25 mouse cellular contexts compared by ENCODE assay signal in genomic region chr1:93522325-93522724, GRCm38 (mm10). TPM values are rescaled to one million over a fixed set of nuclear protein-coding genes. Genes with fewer than 3 reads are reported as not detected.
A peak's percentile ranks its signal among the peaks of the same experiment; 100 is the strongest.
DNase-seq lines count a peak whose midpoint lies in the region; ATAC-seq and TF ChIP-seq lines count a peak whose summit lies in the region.
"Had no signal": no experiment of that assay in that cellular context is flagged by ENCODE, and none has a peak within 500 bp of the region (broad histone marks: within the 10 kb centered on the region; RNA-seq: fewer than 3 reads in every experiment).

No protein-coding gene starts in this region.

- no peak for TF ChIP-seq CTCF in intestine, postnatal 0 days (IDR thresholded peaks at IDR 0.05; ENCODE audit: low read depth)
- TF ChIP-seq CTCF in lung, embryonic 14.5 days (IDR thresholded peaks at IDR 0.05; ENCODE audit: low read depth): no peak
- TF ChIP-seq CTCF in lung, adult 2 months (IDR thresholded peaks at IDR 0.05; ENCODE audit: insufficient read depth, low read length): no peak
- no peak for TF ChIP-seq CTCF in lung, postnatal 0 days (IDR thresholded peaks at IDR 0.05)
- TF ChIP-seq CTCF in layer of hippocampus, adult 2 months (conservative IDR thresholded peaks at IDR 0.05): no peak

- ATAC-seq in intestine, postnatal 0 days: no peak
- ATAC-seq in intestine, embryonic 15.5 days: no peak
- peak; percentile 63; the same call in 1 of the 2 replicates for ATAC-seq in lung, embryonic 14.5 days (ENCODE audit: insufficient read depth)
- ATAC-seq in lung, postnatal 0 days: peak; percentile 40
- ATAC-seq: activated CD4-positive, CD25-positive, alpha-beta regulatory T cell, adult 4 months; CD4-positive, CD25-positive, alpha-beta regulatory T cell, adult 4 months; forebrain, embryonic 14.5 days; forebrain, postnatal 0 days had no signal

- no peak for TF ChIP-seq POLR2A in lung, adult 2 months (IDR thresholded peaks at IDR 0.05; ENCODE audit: borderline replicate concordance, extremely low read depth, low read depth, low read length)

- H3K9ac ChIP-seq in intestine, postnatal 0 days (ENCODE audit: low read depth, low read length): 0 out of 2 replicates have a peak overlapping the region, but pooled peaks have one; percentile 11
- no peak overlapping the region for H3K9ac ChIP-seq in intestine, embryonic 15.5 days
- H3K9ac ChIP-seq in lung, embryonic 14.5 days: no peak overlapping the region
- H3K9ac ChIP-seq in lung, postnatal 0 days (replicated peaks; ENCODE audit: low read depth): no peak overlapping the region
- H3K9ac ChIP-seq: embryonic facial prominence, embryonic 15.5 days; forebrain, postnatal 0 days; heart, embryonic 12.5 days; heart, embryonic 15.5 days; hindbrain, embryonic 12.5 days; hindbrain, embryonic 15.5 days had no signal

- H3K4me1 ChIP-seq in intestine, postnatal 0 days (replicated peaks; ENCODE audit: control insufficient read depth, insufficient read depth, low read length): 0 out of 2 replicates have a peak, but pooled peaks cover 4% of the 10 kb centered on the region
- H3K4me1 ChIP-seq in intestine, embryonic 15.5 days (replicated peaks): peaks cover 5% of the 10 kb centered on the region; the same call in 1 of the 2 replicates
- H3K4me1 ChIP-seq in lung, embryonic 14.5 days (ENCODE audit: insufficient read depth): no peaks in the 10 kb centered on the region
- H3K4me1 ChIP-seq in lung, adult 2 months (ENCODE audit: control insufficient read depth, insufficient read depth, low read length): no peaks in the 10 kb centered on the region
- no peaks in the 10 kb centered on the region for H3K4me1 ChIP-seq in lung, postnatal 0 days (ENCODE audit: insufficient read depth, low read depth, low read length)
- H3K4me1 ChIP-seq: heart, embryonic 15.5 days; hindbrain, embryonic 12.5 days; hindbrain, embryonic 15.5 days had no signal

- H3K27ac ChIP-seq in intestine, postnatal 0 days (ENCODE audit: low read depth, low read length): no peak overlapping the region; the same call in 1 of the 2 replicates
- H3K27ac ChIP-seq in intestine, embryonic 15.5 days: no peak overlapping the region
- H3K27ac ChIP-seq in lung, embryonic 14.5 days (ENCODE audit: low read depth): no peak overlapping the region
- H3K27ac ChIP-seq in lung, postnatal 0 days (ENCODE audit: low read length): no peak overlapping the region
- no peak overlapping the region for H3K27ac ChIP-seq in layer of hippocampus, adult 2 months
- H3K27ac ChIP-seq: heart, embryonic 15.5 days; hindbrain, embryonic 12.5 days; hindbrain, embryonic 15.5 days had no signal

- no peak overlapping the region for H3K4me2 ChIP-seq in intestine, postnatal 0 days (replicated peaks; ENCODE audit: low read depth)
- H3K4me2 ChIP-seq in intestine, embryonic 15.5 days (replicated peaks): no peak overlapping the region
- H3K4me2 ChIP-seq in lung, embryonic 14.5 days: no peak overlapping the region
- H3K4me2 ChIP-seq in lung, postnatal 0 days (replicated peaks; ENCODE audit: low read depth, low read length): no peak overlapping the region
- H3K4me2 ChIP-seq: embryonic facial prominence, embryonic 15.5 days; heart, embryonic 12.5 days; heart, embryonic 15.5 days; hindbrain, embryonic 12.5 days; hindbrain, embryonic 15.5 days had no signal

- no peaks in the 10 kb centered on the region for H3K27me3 ChIP-seq in intestine, postnatal 0 days (replicated peaks; ENCODE audit: control insufficient read depth, insufficient read depth, low read length)
- H3K27me3 ChIP-seq in intestine, embryonic 15.5 days (replicated peaks): no peaks in the 10 kb centered on the region
- H3K27me3 ChIP-seq in lung, embryonic 14.5 days (ENCODE audit: insufficient read depth, low read length): no peaks in the 10 kb centered on the region
- no peaks in the 10 kb centered on the region for H3K27me3 ChIP-seq in lung, postnatal 0 days (replicated peaks; ENCODE audit: insufficient read depth, low read length)
- H3K27me3 ChIP-seq: embryonic facial prominence, embryonic 15.5 days; heart, embryonic 12.5 days; heart, embryonic 15.5 days; hindbrain, embryonic 12.5 days; hindbrain, embryonic 15.5 days had no signal

- H3K36me3 ChIP-seq in intestine, postnatal 0 days (ENCODE audit: control insufficient read depth, insufficient read depth): no peaks in the 10 kb centered on the region; the same call in none of the 2 replicates
- H3K36me3 ChIP-seq in intestine, embryonic 15.5 days: no peaks in the 10 kb centered on the region
- no peaks in the 10 kb centered on the region for H3K36me3 ChIP-seq in lung, embryonic 14.5 days (ENCODE audit: insufficient read depth)
- H3K36me3 ChIP-seq in lung, postnatal 0 days (ENCODE audit: insufficient read depth, low read length): no peaks in the 10 kb centered on the region
- H3K36me3 ChIP-seq: embryonic facial prominence, embryonic 15.5 days; heart, embryonic 12.5 days; heart, embryonic 15.5 days; hindbrain, embryonic 12.5 days; hindbrain, embryonic 15.5 days had no signal

- DNase-seq in lung, embryonic 14.5 days: peak; percentile 51
- DNase-seq in lung, adult 2 months: no peak
- DNase-seq in lung, postnatal 0 days (ENCODE audit: low spot score): peak; percentile 51
- no peak for DNase-seq in lung, postnatal 10 days
- DNase-seq in layer of hippocampus, adult 2 months (ENCODE audit: low spot score in 2 of 2): no peak
- DNase-seq: adrenal gland, adult 8-10 months; adrenal gland, postnatal 25 days; cerebellum, adult 11-12 months; cerebellum, adult 8-10 months; cerebellum, postnatal 10 days; cerebellum, postnatal 36 days; embryo, embryonic 11 days; forebrain, postnatal 0 days; gastrocnemius, postnatal 25 days; heart, adult 18-20 months had no signal

- WGBS in intestine, postnatal 0 days: 59% methylated on average over 1 of the region's 1 CpGs
- WGBS in intestine, embryonic 15.5 days: 59% methylated on average over 1 of the region's 1 CpGs
- WGBS in lung, embryonic 14.5 days: 57% methylated on average over 1 of the region's 1 CpGs
- 60% methylated on average over 1 of the region's 1 CpGs for WGBS in lung, adult 2 months
- 50% methylated on average over 1 of the region's 1 CpGs for WGBS in lung, postnatal 0 days

- H3K4me3 ChIP-seq in intestine, postnatal 0 days (ENCODE audit: low read depth, low read length): no peak overlapping the region
- no peak overlapping the region for H3K4me3 ChIP-seq in intestine, embryonic 15.5 days (replicated peaks)
- H3K4me3 ChIP-seq in lung, embryonic 14.5 days (ENCODE audit: low read depth, low read length): no peak overlapping the region
- no peak overlapping the region for H3K4me3 ChIP-seq in lung, adult 2 months (replicated peaks; ENCODE audit: extremely low read depth, low read depth, low read length)
- no peak overlapping the region for H3K4me3 ChIP-seq in lung, postnatal 0 days (ENCODE audit: low read depth, low read length)
- no peak overlapping the region for H3K4me3 ChIP-seq in layer of hippocampus, adult 2 months
- H3K4me3 ChIP-seq: embryonic facial prominence, embryonic 15.5 days; heart, embryonic 12.5 days; heart, embryonic 15.5 days; hindbrain, embryonic 12.5 days; hindbrain, embryonic 15.5 days had no signal

- no peaks in the 10 kb centered on the region for H3K9me3 ChIP-seq in intestine, postnatal 0 days (ENCODE audit: control insufficient read depth)
- H3K9me3 ChIP-seq in intestine, embryonic 15.5 days: no peaks in the 10 kb centered on the region
- no peaks in the 10 kb centered on the region for H3K9me3 ChIP-seq in lung, embryonic 14.5 days (ENCODE audit: low read depth, low read length)
- no peaks in the 10 kb centered on the region for H3K9me3 ChIP-seq in lung, postnatal 0 days (ENCODE audit: low read length)
- H3K9me3 ChIP-seq: embryonic facial prominence, embryonic 15.5 days; heart, embryonic 12.5 days; heart, embryonic 15.5 days; hindbrain, embryonic 12.5 days; hindbrain, embryonic 15.5 days had no signal

- TF ChIP-seq EP300 in lung, postnatal 0 days (IDR thresholded peaks at IDR 0.05): no peak

RNA-seq across cellular contexts. Expression of gene Farp2, which starts 10.4 kb away (rescaled TPM):
- polyA plus RNA-seq in intestine, postnatal 0 days (2015; fragmentation: Nextera tagmentation; extraction: Ambion mirVana): 5.3 and 6.7 TPM in 2 replicates
- 6.1 and 6.8 TPM in 2 replicates for polyA plus RNA-seq in intestine, embryonic 15.5 days (2015; fragmentation: Nextera tagmentation; extraction: Ambion mirVana)
- polyA plus RNA-seq in lung, embryonic 14.5 days (2014; fragmentation: Nextera tagmentation; extraction: Ambion mirVana): 6.8 TPM in 2 replicates
- polyA plus RNA-seq in lung, adult 2 months (2012; rRNA removed): 4.2 and 4.7 TPM in 2 replicates
- polyA plus RNA-seq in lung, postnatal 0 days (2015; fragmentation: Nextera tagmentation; extraction: Ambion mirVana): 3.4 and 3.6 TPM in 2 replicates
- total RNA-seq in layer of hippocampus, adult 2 months (2021): 10 to 100 TPM; 12.0 to 12.6 TPM

RNA-seq across cellular contexts. Expression of gene Hdlbp, which starts 43.7 kb away (rescaled TPM):
- polyA plus RNA-seq in intestine, postnatal 0 days (2015; fragmentation: Nextera tagmentation; extraction: Ambion mirVana): 170 and 175 TPM in 2 replicates
- polyA plus RNA-seq in intestine, embryonic 15.5 days (2015; fragmentation: Nextera tagmentation; extraction: Ambion mirVana): 175 and 185 TPM in 2 replicates
- 153 and 160 TPM in 2 replicates for polyA plus RNA-seq in lung, embryonic 14.5 days (2014; fragmentation: Nextera tagmentation; extraction: Ambion mirVana)
- 52.2 and 61.2 TPM in 2 replicates for polyA plus RNA-seq in lung, adult 2 months (2012; rRNA removed)
- 172 and 175 TPM in 2 replicates for polyA plus RNA-seq in lung, postnatal 0 days (2015; fragmentation: Nextera tagmentation; extraction: Ambion mirVana)
- total RNA-seq in layer of hippocampus, adult 2 months (2021): 100 to 1,000 TPM; 137 to 148 TPM

Comparison
In these comparisons a context has a peak if more than half of its experiments do, and no peak if none do; other contexts are left out.
1. DNase-seq: peak in lung, embryonic 14.5 days (single experiment) and lung, postnatal 0 days (single experiment); none in lung, adult 2 months (single experiment), lung, postnatal 10 days (single experiment) and layer of hippocampus, adult 2 months (0 of 2).
2. ATAC-seq: peak in lung, embryonic 14.5 days (single experiment) and lung, postnatal 0 days (single experiment); none in intestine, postnatal 0 days (single experiment) and intestine, embryonic 15.5 days (single experiment).